ENCODE assay signal across 1 mouse cellular context in the genomic region with DNA sequence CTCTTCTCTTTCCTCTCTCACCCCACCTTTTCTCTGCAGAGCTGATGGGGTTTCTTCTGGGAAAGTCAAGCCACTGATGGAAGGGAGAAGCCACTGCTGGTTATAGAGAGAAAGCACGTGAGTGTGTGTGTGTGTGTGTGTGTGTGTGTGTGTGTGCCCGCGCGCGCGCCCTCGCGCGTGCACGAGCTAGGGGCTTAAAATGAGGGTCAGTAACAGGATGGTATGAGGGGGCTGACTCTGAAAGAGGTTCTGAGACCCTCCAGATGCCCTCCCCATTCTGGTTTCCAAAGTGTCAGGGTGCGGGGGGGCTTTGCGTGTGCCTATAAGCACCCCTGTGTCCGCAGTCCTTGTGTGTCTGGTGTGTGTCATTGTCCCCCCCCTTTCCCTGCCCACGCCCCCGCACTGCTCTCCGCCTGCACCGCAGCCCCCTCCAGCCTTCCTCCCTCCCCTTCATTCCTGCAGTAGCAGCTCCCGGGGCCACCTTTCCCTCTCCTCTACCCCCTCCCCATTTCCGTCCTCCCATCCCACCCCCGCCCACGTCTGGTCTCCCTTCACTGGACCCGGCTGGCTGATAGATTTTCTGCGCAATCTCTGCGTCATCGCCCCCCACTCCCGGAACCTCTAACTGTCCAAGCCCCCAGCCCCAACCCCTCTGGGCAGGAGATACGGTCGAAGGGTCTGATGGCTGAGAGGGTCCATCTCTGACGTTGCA.
TF ChIP-seq lines count a peak whose summit lies in the region.

No protein-coding gene starts in this region.

TF ChIP-seq in CH12.LX, 34 proteins besides CTCF, POLR2A, EP300 and RAD21:
- TF ChIP-seq BHLHE40 (IDR thresholded peaks at IDR 0.05; ENCODE audit: low read depth, low read length) (peak; percentile 44; the same call in 1 of the 2 replicates), ZKSCAN1 (IDR thresholded peaks at IDR 0.05; ENCODE audit: borderline replicate concordance, low read depth, low read length) (no peak)
